8 mouse cellular contexts compared by ENCODE assay signal in the genomic region with DNA sequence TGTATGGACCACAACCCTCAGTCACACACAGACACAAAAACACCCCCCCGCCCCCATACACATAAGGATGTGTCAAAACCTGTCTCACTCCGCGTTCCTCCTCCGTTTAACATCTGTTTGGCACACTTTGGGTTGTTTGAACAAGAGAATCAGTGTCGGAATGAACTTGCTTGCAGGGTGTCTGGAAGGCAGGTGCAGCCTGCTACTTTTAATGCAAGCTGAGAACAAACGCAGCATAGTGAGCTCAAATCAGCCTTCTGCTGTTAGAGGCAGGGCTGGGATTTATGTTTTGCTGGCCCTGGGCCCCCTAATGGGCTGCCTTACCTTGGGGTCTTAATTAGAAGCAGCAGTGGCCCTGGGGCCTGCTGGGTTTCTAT. TPM values are rescaled to one million over a fixed set of nuclear protein-coding genes. Genes with fewer than 3 reads are reported as not detected.
DNase-seq lines count a peak whose midpoint lies in the region; ATAC-seq lines count a peak whose summit lies in the region.

No protein-coding gene starts in this region.

- peaks cover 4% of the 10 kb centered on the region; the same call in 1 of the 2 replicates for H3K9me3 ChIP-seq in hindbrain, embryonic 13.5 days
- H3K9me3 ChIP-seq in midbrain, embryonic 16.5 days (replicated peaks; ENCODE audit: control insufficient read depth, low read length, poor library complexity, severe bottlenecking): no peaks in the 10 kb centered on the region

- no peak for ATAC-seq in hindbrain, embryonic 13.5 days (ENCODE audit: low FRiP score)
- peak; percentile 77; the same call in 1 of the 2 replicates for ATAC-seq in midbrain, embryonic 16.5 days

- H3K36me3 ChIP-seq in hindbrain, embryonic 13.5 days: no peaks in the 10 kb centered on the region
- no peaks in the 10 kb centered on the region for H3K36me3 ChIP-seq in midbrain, embryonic 16.5 days (ENCODE audit: control insufficient read depth, insufficient read depth, low read length)

- H3K9ac ChIP-seq in hindbrain, embryonic 13.5 days: no peak overlapping the region
- H3K9ac ChIP-seq in midbrain, embryonic 16.5 days (ENCODE audit: low read depth, low read length): peak overlapping the region; percentile 46; the same call in 1 of the 2 replicates

- no peak overlapping the region for H3K4me3 ChIP-seq in hindbrain, embryonic 13.5 days
- no peak overlapping the region for H3K4me3 ChIP-seq in midbrain, embryonic 16.5 days (ENCODE audit: low read depth, low read length)

- WGBS in hindbrain, embryonic 13.5 days: 11% methylated on average over 6 of the region's 6 CpGs
- 11% methylated on average over 6 of the region's 6 CpGs for WGBS in midbrain, embryonic 16.5 days

- peak; percentile 8 for DNase-seq in layer of hippocampus, adult 11-12 months (ENCODE audit: low spot score)
- no peak for DNase-seq in layer of hippocampus, adult 8-10 months (ENCODE audit: low spot score in 2 of 2)
- DNase-seq in embryo, embryonic 9.5 days (ENCODE audit: extremely low spot score): peak; percentile 48
- no peak for DNase-seq in cerebellum, adult 11-12 months
- DNase-seq in T-cell, adult 2 months (ENCODE audit: low spot score): no peak
- no peak for DNase-seq in spleen, adult 18-20 months

- peak overlapping the region; percentile 3; the same call in 1 of the 2 replicates for H3K27ac ChIP-seq in hindbrain, embryonic 13.5 days
- H3K27ac ChIP-seq in midbrain, embryonic 16.5 days (ENCODE audit: low read length): peak overlapping the region; percentile 22; the same call in 1 of the 2 replicates

- no peaks in the 10 kb centered on the region for H3K27me3 ChIP-seq in hindbrain, embryonic 13.5 days
- H3K27me3 ChIP-seq in midbrain, embryonic 16.5 days (ENCODE audit: control insufficient read depth, insufficient read depth, low read depth, low read length): no peaks in the 10 kb centered on the region

- peaks cover 18% of the 10 kb centered on the region for H3K4me1 ChIP-seq in hindbrain, embryonic 13.5 days (replicated peaks)
- H3K4me1 ChIP-seq in midbrain, embryonic 16.5 days (ENCODE audit: control insufficient read depth, insufficient read depth, low read length): peaks cover 12% of the 10 kb centered on the region

- H3K4me2 ChIP-seq in hindbrain, embryonic 13.5 days: peak overlapping the region; percentile 29
- peak overlapping the region; percentile 29 for H3K4me2 ChIP-seq in midbrain, embryonic 16.5 days (ENCODE audit: low read length)

RNA-seq across cellular contexts. Expression of gene Fam180a, which starts 28.7 kb away (rescaled TPM):
- 1 to 10 TPM; 1.1 to 3.1 (median 1.9) TPM for total RNA-seq in layer of hippocampus, adult 8-10 months (2022)
- polyA plus RNA-seq in hindbrain, embryonic 13.5 days (2015; fragmentation: Nextera tagmentation; extraction: Ambion mirVana): 0.27 and 0.71 TPM in 2 replicates
- polyA plus RNA-seq in midbrain, embryonic 16.5 days (2015; fragmentation: Nextera tagmentation; extraction: Ambion mirVana): 1.5 and 1.7 TPM in 2 replicates

RNA-seq across cellular contexts. Expression of gene Slc13a4, which starts 46.7 kb away (rescaled TPM):
- 10 to 100 TPM in 1 of 4 experiments, 1 to 10 TPM in 3; 7.1 to 11.5 (median 8.5) TPM for total RNA-seq in layer of hippocampus, adult 8-10 months (2022)
- 2.9 and 3.9 TPM in 2 replicates for polyA plus RNA-seq in hindbrain, embryonic 13.5 days (2015; fragmentation: Nextera tagmentation; extraction: Ambion mirVana)
- polyA plus RNA-seq in midbrain, embryonic 16.5 days (2015; fragmentation: Nextera tagmentation; extraction: Ambion mirVana): 5.8 and 8.0 TPM in 2 replicates

Comparison
In these comparisons a context has a peak if more than half of its experiments do, and no peak if none do; other contexts are left out.
1. DNase-seq: peak in layer of hippocampus, adult 11-12 months (single experiment) and embryo, embryonic 9.5 days (single experiment); none in layer of hippocampus, adult 8-10 months (0 of 2), cerebellum, adult 11-12 months (single experiment), T-cell, adult 2 months (single experiment) and spleen, adult 18-20 months (0 of 2).